Mouse (Mus musculus): Measurements from ENCODE around the gene Dennd5b. TPM values are rescaled to one million over a fixed set of nuclear protein-coding genes. Genes with fewer than 3 reads are reported as not detected.
"Not testable (repeated sequence)": the region's sequence is repeated elsewhere in the genome, so short reads cannot be mapped to it uniquely, and the experiment has no call there.

Gene Dennd5b
- total RNA-seq, 2 experiments from 2014 or later = 5.9 to 12.4 TPM

- DNase-seq (ENCODE audit: low spot score) = no peak
These were observed 145.6 kb downstream of the Dennd5b start for GRCm38 (mm10) chr6:148955641-148956420.

GRCm38 (mm10) chr6:148946881-148947405, 154.5 kb downstream of the Dennd5b start:
- DNase-seq (ENCODE audit: low spot score) = no peak

GRCm38 (mm10) chr6:148946409-148946742, 155.1 kb downstream of the Dennd5b start, which contains the start of gene Sinhcaf:
TSS of gene Sinhcaf (minus strand) at chr6:148946467.
- DNase-seq (ENCODE audit: low spot score) = peak; percentile 95

DNA sequence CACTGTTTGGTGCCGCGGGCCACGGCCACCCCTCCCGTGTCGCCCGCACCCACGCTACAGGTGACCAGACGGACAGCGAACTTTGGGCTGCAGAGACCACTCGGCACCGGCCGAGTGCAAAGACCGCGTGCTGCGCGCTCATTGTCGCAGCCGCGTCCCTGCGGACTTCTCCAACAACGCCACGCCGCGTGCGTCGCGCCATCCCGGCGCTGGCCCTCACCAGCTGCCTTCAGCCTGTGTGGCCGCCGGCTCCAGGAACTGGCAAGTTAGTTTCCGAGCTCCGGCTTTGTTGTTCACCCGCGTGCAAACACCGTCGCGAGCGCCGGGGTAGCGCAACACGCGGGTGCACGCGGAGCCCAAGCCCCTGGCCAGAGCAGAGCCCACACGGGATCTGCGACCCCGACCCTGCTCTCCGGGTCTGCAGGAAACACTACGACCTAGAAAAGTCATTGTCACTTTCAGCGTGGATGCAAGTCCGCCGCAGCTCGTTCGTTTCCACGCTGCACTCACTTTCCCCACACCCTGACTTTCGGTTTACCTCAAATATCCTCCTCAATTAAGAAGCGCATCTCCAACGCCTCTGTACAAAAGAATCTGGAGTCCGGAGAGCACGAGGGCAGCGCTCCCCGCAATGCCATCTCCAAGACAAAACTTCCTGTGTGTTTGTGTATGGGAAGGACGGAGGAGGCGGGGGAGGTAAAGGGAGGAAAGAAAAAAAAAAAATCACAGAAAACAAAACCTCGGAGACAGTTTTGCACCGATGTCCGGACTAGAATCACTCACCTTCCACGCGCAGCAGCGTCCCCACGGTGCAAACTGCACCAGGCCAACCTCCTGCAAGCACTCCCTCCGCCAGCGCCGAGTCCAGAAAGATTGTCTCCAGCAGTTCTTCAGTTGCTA, 155.7 kb downstream of the Dennd5b start:
- DNase-seq (ENCODE audit: low spot score) = peak; percentile 15

GRCm38 (mm10) chr6:148944767-148945508, 156.5 kb downstream of the Dennd5b start:
- peak; percentile 37 for DNase-seq (ENCODE audit: low spot score)

- no peak for DNase-seq (ENCODE audit: low spot score)
These were observed 157.1 kb downstream of the Dennd5b start for GRCm38 (mm10) chr6:148944344-148944766.

- no peak for DNase-seq (ENCODE audit: low spot score)
These were observed 157.8 kb downstream of the Dennd5b start for GRCm38 (mm10) chr6:148943695-148944094.

GRCm38 (mm10) chr6:148942406-148942805, 159.1 kb downstream of the Dennd5b start:
- no peak for DNase-seq (ENCODE audit: low spot score)

GRCm38 (mm10) chr6:148941880-148942279, 159.6 kb downstream of the Dennd5b start:
- no peak for DNase-seq (ENCODE audit: low spot score)

DNA sequence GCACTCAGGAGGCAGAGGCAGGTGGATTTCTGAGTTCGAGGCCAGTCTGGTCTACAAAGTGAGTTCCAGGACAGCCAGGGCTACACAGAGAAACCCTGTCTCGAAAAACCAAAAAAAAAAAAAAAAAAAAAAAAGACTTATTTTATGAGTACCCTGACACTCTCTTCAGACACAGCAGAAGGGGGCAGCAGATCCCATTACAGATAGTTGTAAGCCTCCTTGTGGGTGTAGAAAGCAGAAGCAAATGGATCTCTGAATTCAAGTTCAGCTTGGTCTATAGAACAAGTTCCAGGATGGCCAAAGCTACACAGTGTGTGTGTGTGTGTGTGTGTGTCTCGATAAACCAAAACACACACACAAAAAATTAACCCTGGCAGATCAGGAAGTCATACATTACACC, 161.1 kb downstream of the Dennd5b start:
- DNase-seq (ENCODE audit: low spot score) = not testable (repeated sequence)

Other genes with a start within 250 kb of the Dennd5b start
- 1 to 10 TPM; 2.5 to 3.2 TPM for gene Caprin2, start 205.4 kb downstream of the Dennd5b start, total RNA-seq (2021)
- gene Sinhcaf, start 155.2 kb downstream of the Dennd5b start, total RNA-seq (2021) = under 1 TPM; 0.62 to 0.91 TPM
- gene Gm10203, start 28.5 kb upstream of the Dennd5b start, total RNA-seq (2021) = not detected
- gene Etfbkmt, start 38.2 kb upstream of the Dennd5b start, total RNA-seq (2021) = 10 to 100 TPM in 1 of 2 experiments, 1 to 10 TPM in 1; 9.5 to 13.0 TPM
- gene Amn1, start 87.0 kb upstream of the Dennd5b start, total RNA-seq (2021) = 10 to 100 TPM; 13.4 to 15.6 TPM
- gene Resf1, start 207.7 kb upstream of the Dennd5b start, total RNA-seq (2021) = 10 to 100 TPM; 11.3 to 13.1 TPM

Measured in gastrocnemius, adult 18-20 months (tissue).